Mouse (Mus musculus) T-helper 17 cell (primary cell): ENCODE data around the gene Atp6v0e.

ENCODE experiments used
- in situ Hi-C, 2 experiments: fragments of 300-600 bp; cut with MboI, MseI; formaldehyde crosslinking; loops; 1 replicate in 1 of 2; 2 replicates in 1 of 2; pipeline ENCODE4 v1.15.1; 2025; ENCODE audit warnings: high pct_unique_total_duplicates in 2 of 2

Atp6v0e gene

GRCm38 (mm10) chr17:26681276-26681675, 18.2 kb downstream of the Atp6v0e start:
- in situ Hi-C loops: no loop called here

DNA sequence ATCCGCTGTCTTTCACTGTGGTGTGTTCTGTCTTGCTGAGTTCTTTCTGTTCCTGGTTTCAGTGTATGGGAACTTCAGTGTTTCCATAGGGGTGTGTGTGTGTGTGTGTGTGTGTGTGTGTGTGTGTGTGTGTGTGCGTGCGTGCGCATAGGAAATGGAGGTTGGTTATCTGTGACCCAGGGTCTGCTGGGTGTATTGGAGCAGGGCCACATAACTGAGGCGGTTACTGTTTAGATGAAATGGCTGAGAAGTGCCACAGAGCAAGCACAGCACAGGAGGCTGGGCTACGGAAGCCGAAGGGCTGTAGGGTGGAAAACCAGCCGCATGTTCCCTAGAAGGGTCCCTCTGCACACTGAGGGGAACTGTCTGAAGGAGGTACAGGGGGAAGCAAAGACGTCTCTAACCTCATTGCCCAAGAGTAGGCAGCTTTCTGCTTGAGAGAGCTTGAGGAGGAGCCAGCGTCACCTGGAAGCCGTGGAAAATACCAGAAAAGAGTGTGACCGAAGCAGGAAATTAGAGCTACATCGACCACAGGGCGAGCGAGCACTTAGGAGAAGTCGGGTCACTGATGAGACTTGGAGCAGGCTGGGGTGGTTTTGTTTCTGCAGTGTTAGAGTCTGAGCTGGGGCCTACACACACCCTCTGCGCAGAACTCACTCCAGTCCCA, 23.4 kb downstream of the Atp6v0e start:
- in situ Hi-C loops: no loop called here

DNA sequence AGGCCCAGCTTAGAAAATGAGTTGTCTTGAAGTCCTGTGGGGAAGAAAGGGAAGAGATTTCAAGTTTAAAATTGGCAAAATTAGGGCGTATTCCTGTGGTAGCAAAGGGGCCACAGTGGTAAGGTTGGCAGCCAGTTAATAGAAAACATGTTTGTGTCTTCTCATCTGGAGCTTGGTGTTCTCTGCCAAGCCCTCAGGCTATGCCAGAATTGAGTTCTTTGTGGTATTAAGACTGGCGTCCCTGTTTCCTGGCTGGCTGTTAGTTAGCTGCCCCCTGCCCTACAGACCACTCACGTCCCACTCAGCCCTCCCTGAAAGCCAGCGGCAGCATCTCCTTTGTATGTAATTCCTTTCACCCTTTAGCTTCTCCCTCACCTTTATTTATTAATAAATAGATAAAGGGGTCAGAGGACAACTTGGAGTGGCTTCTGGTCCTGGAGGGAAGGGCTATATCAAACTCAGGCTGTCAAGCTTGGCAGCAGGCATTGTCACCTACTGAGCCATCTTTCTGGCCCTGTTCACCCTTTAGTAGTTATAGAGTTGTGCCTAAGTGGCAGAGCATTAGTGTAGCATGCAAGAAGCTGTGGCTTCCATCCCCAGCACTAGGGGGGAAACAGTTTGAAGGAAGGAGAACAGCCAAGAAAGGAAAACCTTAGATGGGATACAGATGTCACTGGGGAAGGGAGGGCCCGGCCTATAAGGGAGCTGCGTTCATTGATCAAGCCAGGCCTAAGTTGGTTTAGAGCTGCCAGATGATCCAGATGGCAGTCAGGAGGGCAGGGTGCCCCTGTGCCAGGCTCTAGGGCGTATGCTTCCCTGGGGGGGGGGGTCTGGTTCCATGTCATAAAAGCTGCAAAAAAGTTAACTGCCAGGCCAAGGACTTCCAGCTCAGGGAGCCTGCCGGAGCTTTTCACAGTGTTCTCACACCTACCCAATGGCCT, 26.0 kb downstream of the Atp6v0e start:
- in situ Hi-C loops: no loop called here

DNA sequence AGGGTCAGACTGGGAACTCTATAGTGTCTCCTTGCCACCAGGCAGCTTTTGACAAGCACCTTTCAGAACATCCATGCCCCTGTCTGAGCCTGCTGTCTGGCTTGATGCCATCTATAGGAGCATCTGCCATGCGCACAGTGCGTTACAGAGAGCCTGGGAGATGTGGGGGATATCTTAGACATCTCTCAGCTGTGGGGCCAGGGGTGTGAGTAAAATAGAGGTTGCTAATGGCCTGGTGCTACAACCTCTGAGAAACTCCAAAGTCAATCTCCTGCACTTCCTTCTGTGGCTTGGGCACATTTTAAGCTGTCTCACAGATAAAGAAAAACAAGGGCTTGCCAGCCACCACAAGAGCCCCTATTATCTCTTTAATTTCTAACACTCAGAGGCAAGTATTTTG, 26.8 kb downstream of the Atp6v0e start:
- in situ Hi-C loops: no loop called here

DNA sequence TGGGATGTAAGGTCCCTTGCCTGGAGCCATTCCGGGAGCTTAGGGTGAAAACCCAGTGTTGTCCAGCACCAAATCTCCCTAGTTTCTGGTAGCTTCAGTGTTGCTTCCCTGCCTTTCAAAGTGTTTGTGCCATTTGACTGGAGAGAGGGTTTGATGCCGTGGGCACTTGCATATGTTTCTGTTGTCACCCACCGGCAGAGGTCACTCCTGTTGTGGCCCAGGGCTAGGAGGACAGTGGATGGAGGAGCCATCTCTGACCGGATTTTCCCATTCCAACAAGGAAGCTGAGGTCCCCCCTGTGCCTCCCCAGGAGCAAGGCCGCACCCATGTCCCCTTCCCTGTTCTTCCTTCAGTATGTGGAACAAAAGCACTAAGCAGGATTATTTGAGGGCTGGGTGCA, 27.2 kb downstream of the Atp6v0e start:
- in situ Hi-C loops: no loop called here

DNA sequence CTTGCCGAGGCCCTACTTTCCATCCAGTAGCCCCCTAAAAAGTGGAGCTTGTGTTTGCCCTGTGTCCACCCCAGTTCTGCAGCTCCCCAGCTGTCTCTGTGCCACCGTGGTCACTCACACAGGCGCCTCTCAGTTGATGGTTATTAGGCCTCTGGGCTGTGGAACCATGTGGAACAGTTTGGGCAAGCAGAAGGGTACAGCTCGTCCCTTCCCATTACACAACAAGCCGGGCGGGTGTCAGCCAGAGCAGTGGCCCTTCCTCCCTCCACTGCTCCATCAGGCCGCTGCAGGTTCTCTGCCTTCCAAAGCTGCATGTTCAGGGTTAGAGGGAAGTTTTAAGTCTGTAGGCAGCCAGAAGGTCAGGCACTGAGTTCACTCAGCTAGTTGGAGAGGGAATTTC, 28.1 kb downstream of the Atp6v0e start:
- in situ Hi-C loops: no loop called here

- in situ Hi-C loops: no loop called here
Measured at GRCm38 (mm10) chr17:26693424-26693823, 30.4 kb downstream of the Atp6v0e start.

DNA sequence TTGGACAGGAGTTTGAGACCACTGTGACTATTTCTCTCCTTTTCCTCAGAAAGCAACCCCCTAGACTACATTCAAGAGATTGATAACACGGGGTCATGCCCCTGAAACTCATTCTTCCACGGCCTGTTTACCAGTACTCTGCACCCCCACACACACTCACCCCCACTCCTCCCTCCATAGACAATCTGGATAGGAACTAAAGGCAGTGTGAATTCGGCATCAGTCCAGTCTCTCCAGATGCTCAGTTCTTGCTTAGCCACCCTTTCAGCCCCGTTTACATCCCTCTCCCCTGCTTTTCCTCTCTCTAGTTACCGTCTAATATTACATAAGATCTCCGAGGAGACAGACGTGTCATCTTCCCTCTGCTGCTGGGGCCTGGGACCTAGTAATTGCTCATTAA, 31.1 kb downstream of the Atp6v0e start:
- in situ Hi-C loops: no loop called here

DNA sequence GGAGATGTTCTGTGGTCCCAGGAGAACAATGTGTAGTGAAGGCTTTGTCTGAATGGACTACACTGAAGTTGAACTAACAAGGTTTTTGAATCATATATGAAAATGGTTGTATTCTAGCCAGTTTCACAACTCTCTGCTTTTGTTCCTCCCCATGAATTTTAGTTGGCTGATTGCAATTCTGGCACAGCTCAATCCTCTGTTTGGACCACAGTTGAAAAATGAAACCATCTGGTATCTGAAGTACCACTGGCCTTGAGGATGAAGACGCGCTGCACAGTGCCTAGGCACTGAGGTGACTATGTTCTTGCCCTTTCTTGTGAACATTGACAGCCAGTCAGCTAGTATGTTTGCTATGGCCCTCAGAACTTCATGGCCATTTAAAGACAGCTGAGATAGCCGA, 32.2 kb downstream of the Atp6v0e start:
- in situ Hi-C loops: no loop called here

DNA sequence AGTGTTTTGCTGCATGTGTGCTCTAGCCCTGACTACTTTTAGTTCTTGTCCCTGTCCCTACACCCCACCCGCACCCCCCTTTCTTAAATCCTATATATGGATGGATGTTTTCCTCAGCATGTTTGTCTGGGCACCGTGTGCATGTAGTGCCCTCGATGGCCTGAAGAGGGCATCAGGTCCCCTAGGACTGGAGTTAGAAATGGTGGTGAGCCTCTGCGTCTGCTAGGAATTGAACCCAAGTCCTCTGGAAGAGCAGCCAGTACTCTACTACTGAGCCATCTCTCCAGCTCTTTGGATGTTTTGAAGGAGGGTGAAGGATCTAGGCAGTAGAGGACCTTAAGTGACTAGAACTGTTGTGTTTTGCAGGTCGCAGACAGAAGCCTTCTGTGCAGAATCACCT, 35.8 kb downstream of the Atp6v0e start:
- in situ Hi-C loops: no loop called here

- in situ Hi-C loops: loop anchor here (5.0 kb wide), 1 partner anchor 187 kb away; no protein-coding TSS in a partner anchor
Measured at GRCm38 (mm10) chr17:26699819-26700616, 37.0 kb downstream of the Atp6v0e start.

GRCm38 (mm10) chr17:26701565-26701964, 38.5 kb downstream of the Atp6v0e start:
- in situ Hi-C loops: loop anchor here (5.0 kb wide), 1 partner anchor 186 kb away; no protein-coding TSS in a partner anchor

DNA sequence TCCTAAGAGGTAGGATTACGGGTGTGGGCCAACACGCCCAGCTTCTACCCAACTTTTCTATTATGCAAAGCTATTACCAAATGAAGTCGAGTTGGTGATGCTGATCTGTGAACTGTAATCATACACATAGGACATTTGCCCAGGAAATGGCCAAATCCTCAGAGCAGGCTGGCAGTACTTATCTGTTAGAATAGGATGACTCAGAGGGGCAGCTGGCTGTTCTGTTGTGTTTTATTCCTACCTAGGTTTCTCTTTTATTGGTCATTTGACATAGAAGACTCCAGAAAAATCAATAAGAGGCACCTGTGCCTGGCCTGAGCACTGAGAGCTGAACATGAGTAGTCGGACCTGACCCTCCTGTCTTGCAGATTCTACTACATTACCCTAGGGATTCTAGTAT, 39.6 kb downstream of the Atp6v0e start:
- in situ Hi-C loops: loop anchor here (5.0 kb wide), 1 partner anchor 185 kb away; no protein-coding TSS in a partner anchor

DNA sequence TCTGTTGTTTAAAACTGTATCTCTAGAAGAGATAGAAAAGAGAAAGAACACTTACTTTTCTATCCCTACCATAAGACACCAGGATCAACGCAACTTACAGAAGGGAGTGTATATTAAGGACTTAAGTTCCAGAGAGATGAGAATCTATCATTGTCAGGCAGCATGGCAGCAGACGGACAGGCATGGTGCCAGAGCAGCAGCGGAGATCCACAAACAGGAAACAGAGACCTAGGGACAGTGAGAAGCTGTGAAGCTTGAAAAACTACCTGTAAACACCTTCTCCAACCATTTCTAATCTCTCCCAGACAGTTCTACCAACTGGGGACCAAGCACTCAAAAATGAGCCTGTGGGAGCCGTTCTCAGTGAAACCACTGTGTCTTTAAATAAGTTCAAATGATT, 40.6 kb downstream of the Atp6v0e start:
- in situ Hi-C loops: loop anchor here (5.0 kb wide), 1 partner anchor 184 kb away; no protein-coding TSS in a partner anchor

GRCm38 (mm10) chr17:26705463-26706359, 42.7 kb downstream of the Atp6v0e start:
- in situ Hi-C loops: no loop called here

GRCm38 (mm10) chr17:26707066-26707465, 44.0 kb downstream of the Atp6v0e start:
- in situ Hi-C loops: no loop called here

DNA sequence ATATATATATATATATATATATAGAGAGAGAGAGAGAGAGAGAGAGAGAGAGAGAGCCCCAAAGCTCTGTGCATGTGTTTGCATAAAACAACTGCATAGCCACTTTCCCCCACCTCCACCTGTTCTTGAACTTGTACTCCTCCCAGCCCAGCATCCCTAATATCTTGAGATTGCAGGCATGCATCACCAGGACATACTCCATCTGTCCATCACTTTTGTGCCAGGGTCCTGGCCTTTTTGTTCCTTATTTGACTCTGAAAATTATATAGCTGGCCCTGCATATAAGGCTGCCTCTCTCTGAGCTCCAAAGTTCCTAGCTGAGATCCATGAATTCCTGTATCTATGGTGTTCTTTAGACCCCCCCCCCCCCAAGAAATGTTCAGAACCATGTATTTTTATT, 45.5 kb downstream of the Atp6v0e start:
- in situ Hi-C loops: no loop called here

GRCm38 (mm10) chr17:26708993-26709590, 46.1 kb downstream of the Atp6v0e start:
- in situ Hi-C loops: no loop called here

DNA sequence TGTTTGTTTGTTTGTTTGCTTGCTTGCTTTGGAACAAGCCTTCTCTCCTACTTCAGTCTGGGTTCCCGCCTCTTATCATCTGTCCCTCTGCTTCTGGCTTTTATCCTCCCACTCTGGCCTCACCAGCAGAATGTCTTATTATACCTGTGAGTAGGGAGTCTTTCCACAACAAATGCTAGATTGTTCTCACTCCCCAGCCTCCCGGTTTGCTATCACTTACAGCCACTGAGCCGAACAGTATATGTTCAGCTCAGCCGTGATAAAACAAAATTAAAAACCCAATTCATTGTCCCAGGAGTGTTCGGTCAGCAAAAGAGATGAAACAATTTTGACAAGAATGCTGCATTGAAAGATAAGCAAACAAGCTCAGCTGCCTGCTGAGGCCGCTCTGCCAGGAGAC, 47.0 kb downstream of the Atp6v0e start:
- in situ Hi-C loops: no loop called here

GRCm38 (mm10) chr17:26715271-26715758, 52.3 kb downstream of the Atp6v0e start, which contains the start of gene Crebrf:
Crebrf (plus strand) TSS chr17:26715650.
- in situ Hi-C loops: no loop called here
